Mouse (Mus musculus): ENCODE results near the gene Ceacam1. TPM values are rescaled to one million over a fixed set of nuclear protein-coding genes. Genes with fewer than 3 reads are reported as not detected.

The Ceacam1 gene
- polyA plus RNA-seq, 1 experiment from 2014 or later = 0.79 TPM

DNA sequence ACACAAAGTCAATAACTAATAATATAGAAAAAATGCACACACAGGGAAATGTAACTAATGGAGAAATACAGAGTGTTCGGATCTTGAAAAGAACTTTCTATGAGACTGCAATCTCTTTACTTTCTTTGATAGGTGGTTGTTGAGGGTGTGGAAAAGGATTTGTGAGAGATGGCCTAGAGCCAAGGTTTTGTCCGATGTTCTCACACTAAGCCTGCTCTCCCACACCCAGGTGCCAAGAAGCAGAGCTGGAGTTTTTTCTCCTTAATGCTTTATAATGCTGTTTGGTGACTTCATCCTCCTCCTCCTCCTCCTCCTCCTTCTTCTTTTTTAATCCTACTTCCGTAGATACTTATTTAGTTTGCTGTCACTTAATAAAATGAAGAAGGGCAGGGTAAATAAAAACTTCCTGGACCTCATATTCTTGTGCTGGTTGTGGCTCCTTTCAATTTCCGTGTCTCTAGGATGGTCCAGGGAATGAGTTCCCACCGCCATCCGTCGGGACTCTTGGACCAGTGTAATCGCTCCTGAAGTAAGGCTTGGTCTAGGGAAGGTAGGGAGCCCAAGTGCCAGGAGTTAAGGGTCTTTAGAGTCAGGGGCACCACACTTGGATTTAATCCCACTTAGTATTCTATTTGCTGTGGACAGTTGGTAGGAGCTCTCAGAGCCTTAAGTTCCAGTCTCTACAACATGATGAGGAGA is 38.1 kb downstream of the Ceacam1 start:
- H3K27me3 ChIP-seq = no peaks in the 10 kb centered on the region
- no peak overlapping the region for H3K9ac ChIP-seq (replicated peaks)
- WGBS = 92% methylated on average over 8 of the region's 8 CpGs
- no peaks in the 10 kb centered on the region for H3K9me3 ChIP-seq
- H3K27ac ChIP-seq = no peak overlapping the region
- no peak overlapping the region for H3K4me2 ChIP-seq
- 0 out of 2 replicates have a peak, but pooled peaks cover 2% of the 10 kb centered on the region for H3K4me1 ChIP-seq (replicated peaks)
- no peak for ATAC-seq (ENCODE audit: insufficient number of reproducible peaks, insufficient read depth, low FRiP score, low TSS enrichment, low read depth)
- H3K36me3 ChIP-seq = no peaks in the 10 kb centered on the region
- no peak overlapping the region for H3K4me3 ChIP-seq (replicated peaks)

DNA sequence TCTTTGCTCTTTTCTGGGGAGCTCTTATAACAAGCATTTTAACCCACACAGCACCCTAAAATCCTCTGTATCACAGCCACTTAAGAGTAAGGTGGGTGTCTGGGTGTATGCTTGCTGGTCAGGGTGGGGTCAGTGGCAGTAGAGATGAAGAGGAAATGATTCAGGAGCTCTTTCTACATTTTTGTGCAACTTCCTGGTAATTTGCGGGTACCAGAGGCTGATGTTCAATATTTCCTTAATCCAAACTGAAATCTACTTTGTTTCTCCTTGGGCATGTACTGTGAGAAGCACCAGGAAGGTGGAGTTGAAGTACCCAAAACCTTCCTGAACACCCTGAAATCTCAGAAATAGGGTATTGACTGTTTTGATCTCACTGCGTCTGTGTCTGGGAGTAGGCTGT is 40.7 kb downstream of the Ceacam1 start:
- WGBS = 89% methylated on average over 2 of the region's 2 CpGs
- H3K4me3 ChIP-seq (replicated peaks) = no peak overlapping the region
- no peak overlapping the region for H3K9ac ChIP-seq (replicated peaks)
- H3K27ac ChIP-seq = no peak overlapping the region
- no peaks in the 10 kb centered on the region for H3K36me3 ChIP-seq
- no peak overlapping the region for H3K4me2 ChIP-seq
- H3K9me3 ChIP-seq = no peaks in the 10 kb centered on the region
- no peak for ATAC-seq (ENCODE audit: insufficient number of reproducible peaks, insufficient read depth, low FRiP score, low TSS enrichment, low read depth)
- H3K27me3 ChIP-seq = no peaks in the 10 kb centered on the region
- H3K4me1 ChIP-seq (replicated peaks) = peaks cover 11% of the 10 kb centered on the region

DNA sequence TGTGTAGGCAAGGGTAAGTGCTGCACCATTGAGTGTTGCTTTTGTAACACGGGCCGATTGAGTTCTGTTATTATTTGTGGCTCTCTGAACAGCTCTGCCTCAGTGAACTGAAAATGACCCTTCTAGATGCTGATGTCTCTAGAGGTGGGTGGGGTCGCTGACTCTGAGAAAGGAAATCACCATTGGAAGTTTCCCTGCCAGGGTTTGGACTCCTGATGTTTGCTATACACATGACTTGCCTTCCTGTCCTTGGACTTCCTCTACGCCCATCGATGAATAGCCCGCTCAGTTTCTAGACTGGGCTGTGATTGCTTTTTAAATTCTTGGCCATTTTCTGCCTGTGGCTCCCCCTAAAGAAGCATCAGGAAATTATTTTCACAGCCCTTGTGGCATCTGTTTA is 41.2 kb downstream of the Ceacam1 start:
- no peak overlapping the region for H3K4me2 ChIP-seq
- 88% methylated on average over 6 of the region's 6 CpGs for WGBS
- H3K27ac ChIP-seq = no peak overlapping the region
- H3K9me3 ChIP-seq = no peaks in the 10 kb centered on the region
- no peak for ATAC-seq (ENCODE audit: insufficient number of reproducible peaks, insufficient read depth, low FRiP score, low TSS enrichment, low read depth)
- no peaks in the 10 kb centered on the region for H3K27me3 ChIP-seq
- no peak overlapping the region for H3K9ac ChIP-seq (replicated peaks)
- H3K4me3 ChIP-seq (replicated peaks) = no peak overlapping the region
- peaks cover 11% of the 10 kb centered on the region for H3K4me1 ChIP-seq (replicated peaks)
- H3K36me3 ChIP-seq = no peaks in the 10 kb centered on the region

DNA sequence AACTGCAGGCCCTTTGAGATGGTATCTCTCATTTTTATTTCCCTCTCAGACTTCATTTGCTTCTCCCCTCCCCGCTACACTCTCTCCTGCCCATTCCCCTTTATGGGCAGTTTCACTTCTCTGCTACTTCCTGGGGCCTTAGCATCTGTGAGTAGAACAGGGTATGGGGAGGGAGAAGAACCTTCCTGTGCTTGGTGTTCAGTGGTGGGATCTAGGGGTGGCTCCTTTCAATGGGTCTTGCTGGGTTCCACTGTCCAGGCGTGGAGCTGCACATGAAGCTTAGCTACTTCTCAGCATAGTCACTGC is 41.9 kb downstream of the Ceacam1 start:
- ATAC-seq (ENCODE audit: insufficient number of reproducible peaks, insufficient read depth, low FRiP score, low TSS enrichment, low read depth) = no peak
- Histone ChIP-seq H3K36me3 (no peaks in the 10 kb centered on the region), H3K27me3 (no peaks in the 10 kb centered on the region), H3K9ac (replicated peaks) (no peak overlapping the region), H3K4me3 (replicated peaks) (no peak overlapping the region), H3K9me3 (no peaks in the 10 kb centered on the region), H3K4me1 (replicated peaks) (peaks cover 11% of the 10 kb centered on the region), H3K4me2 (no peak overlapping the region), H3K27ac (no peak overlapping the region)
- 75% methylated on average over 2 of the region's 2 CpGs for WGBS

DNA sequence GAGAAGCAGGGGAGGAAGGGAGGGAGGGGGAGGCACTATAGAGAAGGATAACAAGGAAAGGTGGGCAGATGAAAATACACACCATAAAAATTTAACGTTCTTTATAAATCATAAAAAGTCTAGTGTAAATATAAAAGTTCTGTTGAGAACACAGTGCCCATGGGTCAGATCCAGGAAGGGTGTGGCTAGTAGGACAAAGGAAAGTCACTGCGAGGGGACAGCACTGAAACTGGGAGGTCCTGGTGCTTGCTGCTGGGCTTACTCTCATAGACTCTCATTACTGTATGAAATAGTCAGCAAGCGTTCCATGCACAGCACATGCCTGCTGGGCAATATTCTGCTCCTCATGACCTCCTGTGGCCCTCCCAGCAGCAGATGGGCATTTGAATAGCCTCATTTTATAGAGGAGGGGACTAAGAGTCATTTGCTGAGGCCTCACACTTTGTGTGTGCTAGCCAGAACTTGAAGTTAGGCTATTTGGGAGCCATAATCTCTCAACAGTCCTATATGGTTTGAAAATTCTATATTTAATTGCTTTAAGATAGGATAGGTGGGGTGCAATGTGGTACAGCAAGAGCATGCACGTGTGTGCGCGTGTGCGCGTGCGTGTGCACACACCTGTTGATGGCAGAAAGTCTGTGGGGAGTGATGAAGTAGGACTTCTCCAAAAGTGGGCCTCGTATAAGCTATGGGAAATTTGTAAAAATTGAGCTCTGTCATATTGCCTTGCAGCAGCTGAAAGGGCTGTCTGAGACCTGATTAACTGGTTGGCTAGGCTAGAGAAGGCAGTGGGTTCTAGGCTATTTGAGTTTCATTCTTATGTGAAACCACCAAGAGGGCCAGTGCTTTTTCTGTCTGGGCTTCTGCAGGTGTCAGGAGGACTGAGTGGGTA is 42.5 kb downstream of the Ceacam1 start:
- H3K4me3 ChIP-seq (replicated peaks) = no peak overlapping the region
- no peaks in the 10 kb centered on the region for H3K9me3 ChIP-seq
- ATAC-seq (ENCODE audit: insufficient number of reproducible peaks, insufficient read depth, low FRiP score, low TSS enrichment, low read depth) = no peak
- H3K36me3 ChIP-seq = no peaks in the 10 kb centered on the region
- H3K27me3 ChIP-seq = no peaks in the 10 kb centered on the region
- no peak overlapping the region for H3K27ac ChIP-seq
- no peak overlapping the region for H3K4me2 ChIP-seq
- H3K9ac ChIP-seq (replicated peaks) = no peak overlapping the region
- peaks cover 11% of the 10 kb centered on the region for H3K4me1 ChIP-seq (replicated peaks)
- 87% methylated on average over 10 of the region's 10 CpGs for WGBS

DNA sequence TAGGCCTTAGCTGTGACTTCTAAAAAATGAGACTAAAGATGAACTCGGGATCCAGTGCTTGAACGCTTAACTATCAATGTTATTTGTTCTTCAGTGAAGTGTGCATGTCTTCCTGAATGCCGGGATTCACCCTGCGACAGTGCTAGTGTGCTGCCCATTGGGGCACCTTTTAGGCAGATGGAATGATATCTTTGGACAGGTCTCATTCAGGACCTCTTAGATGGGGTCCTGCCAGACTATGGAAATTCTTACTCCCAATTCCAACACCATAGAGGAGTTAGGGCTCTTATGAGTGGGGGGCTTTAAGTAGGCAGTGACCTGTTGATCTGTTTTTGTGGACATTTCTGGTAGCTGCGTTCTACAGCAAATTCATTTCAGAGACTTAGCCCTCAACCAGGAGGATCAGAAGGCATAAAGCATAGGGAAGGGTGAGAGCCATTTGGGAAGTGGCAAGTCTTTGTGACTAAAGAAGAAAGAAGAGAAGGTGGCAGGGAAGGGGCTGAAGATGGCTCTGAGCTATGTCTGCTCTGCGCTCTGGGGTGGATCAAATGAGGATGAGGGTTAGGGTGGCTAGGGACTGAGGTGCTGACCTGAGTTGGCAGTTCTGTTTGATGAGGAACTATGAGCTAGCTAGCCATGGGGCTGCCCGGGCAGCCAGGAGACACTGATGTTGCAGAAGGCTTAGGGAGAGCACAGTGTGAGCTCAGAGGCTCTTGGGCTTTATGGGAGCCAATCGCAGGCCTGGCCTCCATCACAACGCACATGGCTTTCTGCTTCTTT is 43.4 kb downstream of the Ceacam1 start:
- no peaks in the 10 kb centered on the region for H3K36me3 ChIP-seq
- H3K4me3 ChIP-seq (replicated peaks) = no peak overlapping the region
- no peak overlapping the region for H3K4me2 ChIP-seq
- no peaks in the 10 kb centered on the region for H3K9me3 ChIP-seq
- H3K27me3 ChIP-seq = no peaks in the 10 kb centered on the region
- peaks cover 11% of the 10 kb centered on the region for H3K4me1 ChIP-seq (replicated peaks)
- no peak for ATAC-seq (ENCODE audit: insufficient number of reproducible peaks, insufficient read depth, low FRiP score, low TSS enrichment, low read depth)
- H3K9ac ChIP-seq (replicated peaks) = no peak overlapping the region
- 87% methylated on average over 9 of the region's 9 CpGs for WGBS
- H3K27ac ChIP-seq = no peak overlapping the region

DNA sequence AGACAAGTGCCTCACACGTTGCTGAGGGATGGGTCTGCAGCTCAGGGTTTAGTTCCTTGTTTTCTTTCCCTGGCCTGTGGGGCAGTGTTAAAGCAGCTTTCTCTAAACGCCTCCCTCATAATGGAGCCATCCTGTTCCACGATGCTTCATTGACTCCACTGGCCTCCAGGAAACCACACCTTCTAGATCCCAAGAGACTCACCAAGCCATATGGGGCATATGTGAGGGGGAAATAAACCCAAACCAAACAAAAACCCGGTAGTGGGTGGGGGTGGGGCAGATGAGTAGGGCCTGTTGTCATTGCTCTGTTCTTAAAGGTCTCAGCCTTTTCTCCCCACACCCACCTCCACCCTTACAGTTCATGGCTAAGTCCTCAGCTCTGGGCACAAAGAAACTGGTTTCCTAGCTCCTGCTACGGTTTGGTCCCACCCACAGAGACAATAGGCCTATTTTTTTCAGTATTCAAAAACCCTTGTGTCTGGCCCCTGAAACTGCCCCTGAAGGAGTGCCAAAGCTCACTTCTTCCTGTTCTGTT is 44.3 kb downstream of the Ceacam1 start:
- no peaks in the 10 kb centered on the region for H3K27me3 ChIP-seq
- H3K9ac ChIP-seq (replicated peaks) = no peak overlapping the region
- WGBS = 20% methylated on average over 5 of the region's 5 CpGs
- H3K9me3 ChIP-seq = no peaks in the 10 kb centered on the region
- H3K4me2 ChIP-seq = no peak overlapping the region
- peaks cover 11% of the 10 kb centered on the region for H3K4me1 ChIP-seq (replicated peaks)
- peak overlapping the region; percentile 25; the same call in 1 of the 2 replicates for H3K27ac ChIP-seq
- ATAC-seq (ENCODE audit: insufficient number of reproducible peaks, insufficient read depth, low FRiP score, low TSS enrichment, low read depth) = no peak
- no peaks in the 10 kb centered on the region for H3K36me3 ChIP-seq
- H3K4me3 ChIP-seq (replicated peaks) = no peak overlapping the region

DNA sequence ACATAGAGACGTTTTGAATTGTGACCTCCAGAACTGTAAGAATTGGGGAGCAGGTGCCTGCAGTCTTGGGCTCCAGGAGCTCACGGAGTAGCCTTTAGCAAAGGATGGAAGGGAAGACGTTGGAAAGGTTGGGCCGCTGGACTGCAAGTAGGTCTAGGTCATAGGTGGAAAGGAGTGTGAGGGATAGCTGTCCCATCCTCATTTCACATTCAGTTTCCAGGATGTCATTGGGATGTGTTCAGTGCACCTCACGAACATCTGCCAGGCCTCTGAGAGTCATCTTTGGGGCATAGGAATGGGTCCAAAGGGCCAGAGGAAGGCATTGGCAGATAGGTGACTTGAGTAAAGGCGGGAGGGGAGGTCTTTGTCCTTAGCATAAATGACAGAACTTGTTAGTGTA is 45.0 kb downstream of the Ceacam1 start:
- H3K4me1 ChIP-seq (replicated peaks) = peaks cover 11% of the 10 kb centered on the region
- no peak overlapping the region for H3K4me2 ChIP-seq
- H3K36me3 ChIP-seq = no peaks in the 10 kb centered on the region
- no peak overlapping the region for H3K4me3 ChIP-seq (replicated peaks)
- WGBS = 90% methylated on average over 6 of the region's 6 CpGs
- H3K27ac ChIP-seq = no peak overlapping the region
- H3K27me3 ChIP-seq = no peaks in the 10 kb centered on the region
- ATAC-seq (ENCODE audit: insufficient number of reproducible peaks, insufficient read depth, low FRiP score, low TSS enrichment, low read depth) = no peak
- no peaks in the 10 kb centered on the region for H3K9me3 ChIP-seq
- no peak overlapping the region for H3K9ac ChIP-seq (replicated peaks)

DNA sequence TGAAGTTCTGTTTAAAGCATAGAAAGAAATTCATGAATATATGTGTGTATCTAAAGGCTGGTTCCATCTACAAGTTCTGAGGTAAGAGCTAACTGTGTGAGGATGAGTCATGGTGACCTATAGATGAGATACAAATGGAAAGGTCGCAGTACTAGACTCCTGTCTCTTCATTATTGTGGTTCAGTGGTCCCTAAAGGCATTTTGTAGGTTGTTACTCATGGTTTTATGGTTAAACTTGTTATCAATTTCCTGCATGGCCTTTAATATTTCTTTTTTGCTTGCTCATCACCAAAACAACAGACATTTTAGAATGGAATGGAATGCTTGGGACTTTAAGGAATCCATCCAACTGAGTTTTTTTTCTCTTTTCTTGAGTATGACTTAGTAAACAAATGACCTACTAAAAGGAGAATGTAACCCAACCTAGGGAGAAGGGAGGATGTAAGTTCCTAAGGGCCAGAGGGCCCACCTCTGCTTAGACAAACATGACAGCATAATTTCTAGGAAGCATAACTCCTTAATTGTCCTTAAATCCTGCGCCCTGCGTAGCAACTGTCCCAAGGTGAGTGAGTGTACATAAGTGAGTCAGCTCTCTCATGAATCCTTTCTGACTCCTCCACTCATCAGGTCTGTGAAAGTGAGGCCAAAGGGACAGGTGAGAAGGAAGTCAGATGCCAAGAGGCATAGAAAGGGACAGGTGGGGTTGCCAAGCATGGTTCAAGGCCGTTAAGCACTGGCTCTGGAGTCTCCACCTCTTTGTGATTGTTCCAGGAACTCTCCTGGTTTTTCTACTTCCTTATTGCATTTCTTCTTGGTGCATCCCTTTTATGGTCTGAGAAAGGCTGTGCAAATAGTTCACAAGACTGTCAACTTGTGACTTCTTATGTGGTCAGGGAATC is 47.3 kb downstream of the Ceacam1 start:
- no peak for ATAC-seq (ENCODE audit: insufficient number of reproducible peaks, insufficient read depth, low FRiP score, low TSS enrichment, low read depth)
- H3K27ac ChIP-seq = no peak overlapping the region
- H3K4me2 ChIP-seq = no peak overlapping the region
- 80% methylated on average over 4 of the region's 4 CpGs for WGBS
- H3K4me1 ChIP-seq (replicated peaks) = peaks cover 11% of the 10 kb centered on the region
- H3K9ac ChIP-seq (replicated peaks) = no peak overlapping the region
- no peaks in the 10 kb centered on the region for H3K9me3 ChIP-seq
- H3K36me3 ChIP-seq = no peaks in the 10 kb centered on the region
- no peak overlapping the region for H3K4me3 ChIP-seq (replicated peaks)
- no peaks in the 10 kb centered on the region for H3K27me3 ChIP-seq

DNA sequence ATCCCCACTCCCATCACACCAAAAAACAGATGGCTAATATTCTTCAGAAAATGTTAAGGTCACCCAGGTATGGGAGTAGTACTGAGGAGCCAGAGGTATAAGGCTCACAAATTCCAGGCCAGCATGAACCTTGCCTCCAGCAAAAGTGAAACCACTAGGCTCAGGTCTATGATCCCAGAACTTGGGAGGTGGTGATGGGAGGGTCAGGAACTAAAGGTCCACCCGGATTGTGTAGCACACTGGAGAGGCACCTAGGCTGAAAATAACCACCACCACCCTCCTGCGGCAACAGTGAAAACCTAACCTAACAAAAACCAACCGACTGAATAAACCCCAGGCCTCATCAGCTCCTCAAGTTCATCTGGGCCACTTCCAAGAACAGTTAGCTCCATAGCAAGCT is 49.1 kb downstream of the Ceacam1 start:
- H3K27ac ChIP-seq = no peak overlapping the region
- H3K27me3 ChIP-seq = peaks cover 2% of the 10 kb centered on the region; the same call in 1 of the 2 replicates
- H3K36me3 ChIP-seq = no peaks in the 10 kb centered on the region
- H3K4me3 ChIP-seq (replicated peaks) = no peak overlapping the region
- H3K4me1 ChIP-seq (replicated peaks) = peaks cover 6% of the 10 kb centered on the region
- no peak overlapping the region for H3K4me2 ChIP-seq
- WGBS = 91% methylated on average over 3 of the region's 3 CpGs
- H3K9ac ChIP-seq (replicated peaks) = no peak overlapping the region
- H3K9me3 ChIP-seq = no peaks in the 10 kb centered on the region
- ATAC-seq (ENCODE audit: insufficient number of reproducible peaks, insufficient read depth, low FRiP score, low TSS enrichment, low read depth) = no peak
